Mouse (Mus musculus) erythroblast, embryonic 14.5 days (primary cell): ENCODE results near the gene Sparc.

Experiments used
- GATA1 ChIP-seq: IDR thresholded peaks from 2 replicates; pipeline ENCODE4 v1.6.1; 2012; ENCODE audit warnings: low read length, inconsistent platforms, mixed read lengths
- TAL1 ChIP-seq: IDR thresholded peaks from 3 replicates; pipeline ENCODE4 v1.6.1; 2012; ENCODE audit warnings: low read length, inconsistent platforms, mixed read lengths

- TF ChIP-seq GATA1 (no peak), TAL1 (no peak)
Observed at GRCm38 (mm10) chr11:55470761-55471160, 47.8 kb upstream of the Sparc start.
